Mouse (Mus musculus) MEL (cell line): Measurements from ENCODE around the gene Kif6. TPM values are rescaled to one million over a fixed set of nuclear protein-coding genes. Genes with fewer than 3 reads are reported as not detected.

Source experiments
- DNase-seq: peaks from one replicate; pipeline ENCODE4 v3.0.0; 2011; ENCODE audit warnings: low read depth, low spot score
- H3K27ac ChIP-seq: 2 replicates; pipeline ENCODE4 v1.5.1; 2012; ENCODE audit warnings: low read depth, mild to moderate bottlenecking, control low read depth, low read length, moderate library complexity; ENCODE audit not compliant: control insufficient read depth
- H3K27me3 ChIP-seq, 2 experiments: fragments of 150-350 bp in 1 of 2; sonication (generic) in 1 of 2; 2 replicates each; pipeline ENCODE4 v1.6.1; 2012; ENCODE audit warnings: low read length in 2 of 2, mild to moderate bottlenecking in 2 of 2, improper control_type of control experiment in 1 of 2, moderate library complexity in 1 of 2; ENCODE audit not compliant: insufficient read depth in 2 of 2, control insufficient read depth in 1 of 2
- H3K36me3 ChIP-seq, 2 experiments: 2 replicates each; pipeline ENCODE4 v1.6.1; 2012 to 2014; ENCODE audit warnings: low read length in 2 of 2, improper control_type of control experiment in 1 of 2, inconsistent platforms in 1 of 2, mild to moderate bottlenecking in 1 of 2; ENCODE audit not compliant: insufficient read depth in 2 of 2, control insufficient read depth in 1 of 2
- H3K4me1 ChIP-seq, 2 experiments: fragments of 150-350 bp in 1 of 2; sonication (generic) in 1 of 2; 2 replicates each; pipeline ENCODE4 v1.6.1; 2012; ENCODE audit warnings: low read length in 2 of 2, improper control_type of control experiment in 1 of 2, mild to moderate bottlenecking in 1 of 2; ENCODE audit not compliant: insufficient read depth in 2 of 2, control insufficient read depth in 1 of 2
- H3K4me3 ChIP-seq, 2 experiments: fragments of 150-350 bp in 1 of 2; sonication (generic) in 1 of 2; 2 replicates each; pipeline ENCODE4 v1.5.1; 2012; ENCODE audit warnings: low read depth in 2 of 2, low read length in 2 of 2, mild to moderate bottlenecking in 2 of 2, moderate library complexity in 2 of 2, control low read depth in 1 of 2, improper control_type of control experiment in 1 of 2; ENCODE audit not compliant: control insufficient read depth in 1 of 2, insufficient read depth in 1 of 2
- H3K79me2 ChIP-seq: 2 replicates; pipeline ENCODE4 v1.6.1; 2012; ENCODE audit warnings: mild to moderate bottlenecking, low read length, moderate library complexity; ENCODE audit not compliant: control insufficient read depth, poor library complexity, insufficient read depth
- H3K9ac ChIP-seq: 2 replicates; pipeline ENCODE4 v1.6.1; 2012; ENCODE audit warnings: low read depth, mild to moderate bottlenecking, control low read depth, low read length, moderate library complexity; ENCODE audit not compliant: control insufficient read depth, poor library complexity, severe bottlenecking
- H3K9me3 ChIP-seq: fragments of 150-350 bp; sonication (generic); replicated peaks from 2 replicates; pipeline ENCODE4 v1.6.1; 2012; ENCODE audit warnings: mild to moderate bottlenecking, low read length, improper control_type of control experiment, moderate library complexity; ENCODE audit not compliant: insufficient read depth
- BHLHE40 ChIP-seq: IDR thresholded peaks from 2 replicates; pipeline ENCODE4 v1.6.1; 2012; ENCODE audit warnings: low read depth, mild to moderate bottlenecking, inconsistent platforms, low read length, improper control_type of control experiment, borderline replicate concordance
- CTCF ChIP-seq, 3 experiments: IDR thresholded peaks in 2 of 3; conservative IDR thresholded peaks in 1 of 3; 2 replicates each; pipeline ENCODE4 v1.5.1; 2011 to 2012; ENCODE audit warnings: low read length in 3 of 3, low read depth in 2 of 3, mild to moderate bottlenecking in 2 of 3, improper control_type of control experiment in 1 of 3, inconsistent platforms in 1 of 3, mixed read lengths in 1 of 3, moderate library complexity in 1 of 3; ENCODE audit not compliant: control insufficient read depth in 1 of 3, insufficient read depth in 1 of 3, poor library complexity in 1 of 3, severe bottlenecking in 1 of 3
- HCFC1 ChIP-seq: IDR thresholded peaks from 2 replicates; pipeline ENCODE4 v1.6.1; 2012; ENCODE audit warnings: low read depth, mild to moderate bottlenecking, inconsistent platforms, low read length, improper control_type of control experiment, moderate library complexity
- MAFK ChIP-seq: IDR thresholded peaks from 2 replicates; pipeline ENCODE4 v1.6.1; 2011; ENCODE audit warnings: low read depth, mild to moderate bottlenecking, low read length, improper control_type of control experiment, borderline replicate concordance
- MAX ChIP-seq: IDR thresholded peaks from 2 replicates; pipeline ENCODE4 v1.6.1; 2011; ENCODE audit warnings: low read length, improper control_type of control experiment
- MEF2A ChIP-seq: IDR thresholded peaks from 2 replicates; pipeline ENCODE4 v1.6.1; 2014; ENCODE audit warnings: low read depth, mild to moderate bottlenecking, inconsistent platforms, low read length, improper control_type of control experiment; ENCODE audit not compliant: poor library complexity, insufficient replicate concordance, severe bottlenecking; ENCODE audit errors: extremely low read depth
- MYB ChIP-seq: IDR thresholded peaks from 2 replicates; pipeline ENCODE4 v1.6.1; 2011; ENCODE audit warnings: mild to moderate bottlenecking, low read depth, low read length, improper control_type of control experiment
- POLR2A ChIP-seq, 2 experiments: IDR thresholded peaks; 2 replicates each; pipeline ENCODE4 v1.6.1; 2011 to 2012; ENCODE audit warnings: low read length in 2 of 2, mild to moderate bottlenecking in 2 of 2, control low read depth in 1 of 2, improper control_type of control experiment in 1 of 2, low read depth in 1 of 2, moderate library complexity in 1 of 2; ENCODE audit not compliant: control insufficient read depth in 1 of 2, insufficient read depth in 1 of 2, poor library complexity in 1 of 2
- RAD21 ChIP-seq: IDR thresholded peaks from 2 replicates; pipeline ENCODE4 v1.6.1; 2011; ENCODE audit warnings: mild to moderate bottlenecking, low read depth, low read length, improper control_type of control experiment
- SMC3 ChIP-seq: IDR thresholded peaks from 2 replicates; pipeline ENCODE4 v1.6.1; 2011; ENCODE audit warnings: low read depth, low read length, improper control_type of control experiment
- TCF12 ChIP-seq: IDR thresholded peaks from 2 replicates; pipeline ENCODE4 v1.6.1; 2014; ENCODE audit warnings: low read depth, mild to moderate bottlenecking, inconsistent platforms, low read length, improper control_type of control experiment, moderate library complexity
- USF2 ChIP-seq, 2 experiments: IDR thresholded peaks; 2 replicates each; pipeline ENCODE4 v1.6.1; 2011 to 2012; ENCODE audit warnings: improper control_type of control experiment in 2 of 2, low read length in 2 of 2, borderline replicate concordance in 1 of 2, inconsistent platforms in 1 of 2, low read depth in 1 of 2, mild to moderate bottlenecking in 1 of 2; ENCODE audit not compliant: insufficient read depth in 1 of 2
- ZMIZ1 ChIP-seq: IDR thresholded peaks from 2 replicates; pipeline ENCODE4 v1.6.1; 2012; ENCODE audit warnings: low read depth, mild to moderate bottlenecking, inconsistent platforms, low read length, improper control_type of control experiment, moderate library complexity
- polyA plus RNA-seq, 2 experiments: library from polyadenylated mRNA; stranded (reverse) in 1 of 2; unstranded in 1 of 2; fragments of >175 nt in 1 of 2; fragments of >200 nt in 1 of 2; gene quantifications; 2 replicates each; pipeline versions ENCODE4 v1.2.1 to v1.2.4; 2012; ENCODE audit warnings: low replicate concordance in 2 of 2, low read depth in 1 of 2; ENCODE audit not compliant: insufficient read length in 2 of 2, insufficient read depth in 1 of 2, missing spikeins in 1 of 2
- total RNA-seq: library from RNA; depleted of rRNA; stranded (reverse); fragments of 300-350 nt; gene quantifications from 2 replicates; pipeline ENCODE4 v1.2.3, GENCODE M21; 2012

Gene Kif6
- total and polyA plus RNA-seq, 3 experiments = not detected

- Histone ChIP-seq H3K9me3 (no peaks in the 10 kb centered on the region), H3K9ac (no peak overlapping the region), H3K27me3 (no peaks in the 10 kb centered on the region), H3K79me2 (no peaks in the 10 kb centered on the region), H3K36me3 (no peaks in the 10 kb centered on the region), H3K27ac (no peak overlapping the region), H3K4me3 (no peak overlapping the region), H3K4me1 (no peaks in the 10 kb centered on the region)
- no peak for DNase-seq
- no peak for TF ChIP-seq ZMIZ1
Measured at GRCm38 (mm10) chr17:49734776-49735175, 119.8 kb downstream of the Kif6 start.

- no peaks in the 10 kb centered on the region for H3K36me3 ChIP-seq
- H3K9me3 ChIP-seq = no peaks in the 10 kb centered on the region
- H3K9ac ChIP-seq = no peak overlapping the region
- H3K4me1 ChIP-seq = no peaks in the 10 kb centered on the region
- DNase-seq = peak; percentile 4
- H3K79me2 ChIP-seq = no peaks in the 10 kb centered on the region
- TF ChIP-seq RAD21 (no peak), CTCF (IDR thresholded peaks at IDR 0.05 in 2 of 3, conservative IDR thresholded peaks at IDR 0.05 in 1 of 3; ENCODE audit: control insufficient read depth in 1 of 3, insufficient read depth in 1 of 3, low read depth in 2 of 3, low read length in 3 of 3, poor library complexity in 1 of 3, severe bottlenecking in 1 of 3) (peak in 2 of 3 experiments; percentile 7 to 18; a peak in 3 of 6 replicates)
- H3K27me3 ChIP-seq = no peaks in the 10 kb centered on the region
- no peak overlapping the region for H3K4me3 ChIP-seq
- H3K27ac ChIP-seq = no peak overlapping the region
Measured at GRCm38 (mm10) chr17:49736364-49736763, 121.4 kb downstream of the Kif6 start.

- Histone ChIP-seq H3K36me3 (no peaks in the 10 kb centered on the region), H3K27ac (no peak overlapping the region), H3K4me1 (no peaks in the 10 kb centered on the region), H3K9ac (no peak overlapping the region), H3K79me2 (no peaks in the 10 kb centered on the region), H3K9me3 (no peaks in the 10 kb centered on the region), H3K27me3 (no peaks in the 10 kb centered on the region), H3K4me3 (no peak overlapping the region)
- TF ChIP-seq MYB = no peak
- no peak for TF ChIP-seq SMC3
- no peak for TF ChIP-seq MAX
- no peak for TF ChIP-seq MAFK
- no peak for TF ChIP-seq USF2 (IDR thresholded peaks at IDR 0.05; ENCODE audit: borderline replicate concordance in 1 of 2, insufficient read depth in 1 of 2, low read depth in 1 of 2, low read length in 2 of 2)
- no peak for TF ChIP-seq POLR2A (IDR thresholded peaks at IDR 0.05; ENCODE audit: control insufficient read depth in 1 of 2, insufficient read depth in 1 of 2, low read depth in 1 of 2, low read length in 2 of 2, poor library complexity in 1 of 2)
- no peak for TF ChIP-seq TCF12
- no peak for TF ChIP-seq HCFC1
- no peak for TF ChIP-seq CTCF (IDR thresholded peaks at IDR 0.05 in 2 of 3, conservative IDR thresholded peaks at IDR 0.05 in 1 of 3; ENCODE audit: control insufficient read depth in 1 of 3, insufficient read depth in 1 of 3, low read depth in 2 of 3, low read length in 3 of 3, poor library complexity in 1 of 3, severe bottlenecking in 1 of 3)
- no peak for TF ChIP-seq BHLHE40
- no peak for TF ChIP-seq MEF2A
- no peak for DNase-seq
Measured at GRCm38 (mm10) chr17:49737217-49737774, 122.4 kb downstream of the Kif6 start.
